Mouse (Mus musculus): ENCODE data around the gene 1700020D05Rik. TPM values are rescaled to one million over a fixed set of nuclear protein-coding genes. Genes with fewer than 3 reads are reported as not detected.

1700020D05Rik gene
- total RNA-seq, 2 experiments from 2014 or later, result 9.3 to 9.6 TPM

GRCm38 (mm10) chr19:5455568-5455967 lies 48.0 kb downstream of the 1700020D05Rik start:
- no peak for DNase-seq

GRCm38 (mm10) chr19:5455037-5455436 lies 48.5 kb downstream of the 1700020D05Rik start:
- no peak for DNase-seq
- intact Hi-C loops (cut with DNase I), result no loop called here

More at GRCm38 (mm10) chr19:5455568-5455967, 48.0 kb downstream of the 1700020D05Rik start:
- intact Hi-C loops (cut with DNase I), result no loop called here

Other genes starting within 250 kb of the 1700020D05Rik start
- 10 to 100 TPM; 90.7 to 92.6 TPM for gene Pacs1, start 230.7 kb downstream of the 1700020D05Rik start, total RNA-seq (2021)
- gene Sf3b2, start 208.3 kb downstream of the 1700020D05Rik start, total RNA-seq (2021), result 100 to 1,000 TPM; 188 to 203 TPM
- 10 to 100 TPM; 60.0 to 60.3 TPM for gene Gal3st3, start 205.5 kb downstream of the 1700020D05Rik start, total RNA-seq (2021)
- gene Catsper1, start 168.0 kb downstream of the 1700020D05Rik start, total RNA-seq (2021), result not detected
- 10 to 100 TPM in 1 of 2 experiments, 1 to 10 TPM in 1; 6.9 to 10.4 TPM for gene Cst6, start 154.2 kb downstream of the 1700020D05Rik start, total RNA-seq (2021)
- gene Eif1ad, start 137.0 kb downstream of the 1700020D05Rik start, total RNA-seq (2021), result 10 to 100 TPM; 23.0 to 25.8 TPM
- 100 to 1,000 TPM; 176 to 194 TPM for gene Banf1, start 136.6 kb downstream of the 1700020D05Rik start, total RNA-seq (2021)
- gene Sart1, start 115.1 kb downstream of the 1700020D05Rik start, total RNA-seq (2021), result 100 to 1,000 TPM in 1 of 2 experiments, 10 to 100 TPM in 1; 84.2 to 101 TPM
- not detected for gene Tsga10ip, start 101.3 kb downstream of the 1700020D05Rik start, total RNA-seq (2021)
- 100 to 1,000 TPM; 256 to 263 TPM for gene Drap1, start 78.8 kb downstream of the 1700020D05Rik start, total RNA-seq (2021)
- gene AI837181, start 78.6 kb downstream of the 1700020D05Rik start, total RNA-seq (2021), result 10 to 100 TPM; 49.9 to 51.7 TPM
- gene Fosl1, start 56.2 kb downstream of the 1700020D05Rik start, total RNA-seq (2021), result not detected
- gene Ccdc85b, start 45.9 kb downstream of the 1700020D05Rik start, total RNA-seq (2021), result 10 to 100 TPM; 20.8 to 21.6 TPM
- 100 to 1,000 TPM; 124 to 139 TPM for gene Fibp, start 43.2 kb downstream of the 1700020D05Rik start, total RNA-seq (2021)
- 1 to 10 TPM; 1.3 to 2.1 TPM for gene Ctsw, start 35.3 kb downstream of the 1700020D05Rik start, total RNA-seq (2021)
- gene Efemp2, start 29.8 kb downstream of the 1700020D05Rik start, total RNA-seq (2021), result 10 to 100 TPM; 23.7 to 25.4 TPM
- gene Mus81, start 15.4 kb downstream of the 1700020D05Rik start, total RNA-seq (2021), result 10 to 100 TPM; 40.2 to 43.7 TPM
- gene Cfl1, start 13.3 kb downstream of the 1700020D05Rik start, total RNA-seq (2021), result 1,000 to 10,000 TPM; 2,142 to 2,227 TPM
- 10 to 100 TPM; 64.8 to 67.7 TPM for gene Snx32, start 6.8 kb upstream of the 1700020D05Rik start, total RNA-seq (2021)
- not detected for gene Ovol1, start 56.9 kb upstream of the 1700020D05Rik start, total RNA-seq (2021)
- gene Ap5b1, start 64.2 kb upstream of the 1700020D05Rik start, total RNA-seq (2021), result 10 to 100 TPM; 11.6 to 12.2 TPM
- gene Rnaseh2c, start 98.1 kb upstream of the 1700020D05Rik start, total RNA-seq (2021), result 10 to 100 TPM; 47.3 to 49.7 TPM
- 10 to 100 TPM; 84.6 to 98.4 TPM for gene Kat5, start 106.5 kb upstream of the 1700020D05Rik start, total RNA-seq (2021)
- gene Rela, start 133.7 kb upstream of the 1700020D05Rik start, total RNA-seq (2021), result 10 to 100 TPM; 29.6 to 34.8 TPM
- 10 to 100 TPM; 31.1 to 33.3 TPM for gene Sipa1, start 159.9 kb upstream of the 1700020D05Rik start, total RNA-seq (2021)
- gene Map3k11, start 185.0 kb upstream of the 1700020D05Rik start, total RNA-seq (2021), result 10 to 100 TPM; 14.3 to 14.6 TPM
- 10 to 100 TPM; 87.7 to 91.7 TPM for gene Pcnx3, start 185.1 kb upstream of the 1700020D05Rik start, total RNA-seq (2021)
- gene Kcnk7, start 200.6 kb upstream of the 1700020D05Rik start, total RNA-seq (2021), result not detected
- gene Ehbp1l1, start 222.5 kb upstream of the 1700020D05Rik start, total RNA-seq (2021), result 10 to 100 TPM; 41.9 to 48.6 TPM
- gene Fam89b, start 225.9 kb upstream of the 1700020D05Rik start, total RNA-seq (2021), result 10 to 100 TPM; 72.4 to 72.5 TPM
- 10 to 100 TPM; 23.8 to 23.9 TPM for gene Ltbp3, start 237.1 kb upstream of the 1700020D05Rik start, total RNA-seq (2021)